In the genomic region with DNA sequence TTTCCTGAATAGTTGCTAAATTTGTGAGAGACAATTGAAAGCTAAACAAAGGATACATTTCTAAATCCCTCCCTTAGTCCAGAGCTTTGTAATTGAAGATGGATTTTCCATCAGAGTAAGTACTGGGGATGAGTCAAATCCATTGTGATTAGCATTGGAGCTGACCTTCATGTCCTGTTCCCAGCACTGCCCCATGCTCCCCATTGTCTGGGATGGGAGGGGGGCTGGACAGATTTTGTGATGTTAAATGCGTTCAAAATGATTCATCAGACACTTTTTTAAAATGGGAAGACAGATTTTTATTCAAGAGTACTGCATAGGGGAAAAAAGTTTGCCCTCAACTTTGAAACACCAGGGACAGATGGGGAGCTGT, we compare ENCODE assay signal across 11 mouse cellular contexts. TPM values are rescaled to one million over a fixed set of nuclear protein-coding genes. Genes with fewer than 3 reads are reported as not detected.
A peak's percentile ranks its signal among the peaks of the same experiment; 100 is the strongest.
DNase-seq lines count a peak whose midpoint lies in the region; ATAC-seq and TF ChIP-seq lines count a peak whose summit lies in the region.
"Had no signal": no experiment of that assay in that cellular context is flagged by ENCODE, and none has a peak within 500 bp of the region (broad histone marks: within the 10 kb centered on the region; RNA-seq: fewer than 3 reads in every experiment).

No protein-coding gene starts in this region.

- 43% methylated on average over 1 of the region's 1 CpGs for WGBS in heart, embryonic 16.5 days
- WGBS in embryonic facial prominence, embryonic 14.5 days, result 54% methylated on average over 1 of the region's 1 CpGs

- H3K4me3 ChIP-seq in heart, embryonic 16.5 days (ENCODE audit: low read length), result no peak overlapping the region
- peak overlapping the region; percentile 33; the same call in 1 of the 2 replicates for H3K4me3 ChIP-seq in E14TG2a.4 (replicated peaks; ENCODE audit: low read length)
- no peak overlapping the region for H3K4me3 ChIP-seq in embryonic facial prominence, embryonic 14.5 days (ENCODE audit: low read depth, low read length)

- H3K4me1 ChIP-seq in heart, embryonic 16.5 days (ENCODE audit: control insufficient read depth, insufficient read depth, low read length), result peaks cover 48% of the 10 kb centered on the region
- H3K4me1 ChIP-seq in E14TG2a.4 (replicated peaks; ENCODE audit: low read depth, low read length), result peaks cover 91% of the 10 kb centered on the region
- H3K4me1 ChIP-seq in embryonic facial prominence, embryonic 14.5 days (ENCODE audit: control insufficient read depth, insufficient read depth, low read length), result peaks cover 67% of the 10 kb centered on the region

- DNase-seq in embryo, embryonic 9.5 days (ENCODE audit: extremely low spot score), result peak; percentile 20
- no peak for DNase-seq in embryo, embryonic 10 days (ENCODE audit: low spot score)
- DNase-seq in heart, postnatal 4 days, result no peak
- peak; percentile 45 for DNase-seq in embryonic facial prominence, embryonic 14.5 days (ENCODE audit: low spot score)
- no peak for DNase-seq in kidney, postnatal 36 days
- no peak for DNase-seq in layer of hippocampus, adult 18-20 months (ENCODE audit: low spot score in 2 of 2)
- DNase-seq: cerebellum, adult 11-12 months; liver had no signal

- peak overlapping the region; percentile 23 for H3K4me2 ChIP-seq in heart, embryonic 16.5 days (ENCODE audit: low read depth, low read length)
- H3K4me2 ChIP-seq in embryonic facial prominence, embryonic 14.5 days (ENCODE audit: low read depth, low read length), result no peak overlapping the region

- H3K27ac ChIP-seq in heart, embryonic 16.5 days (ENCODE audit: low read length), result peak overlapping the region; percentile 87
- peak overlapping the region; percentile 98; the same call in 1 of the 2 replicates for H3K27ac ChIP-seq in embryonic facial prominence, embryonic 14.5 days (replicated peaks; ENCODE audit: low read depth, low read length)

- no peaks in the 10 kb centered on the region for H3K36me3 ChIP-seq in heart, embryonic 16.5 days (ENCODE audit: control insufficient read depth, insufficient read depth)
- no peaks in the 10 kb centered on the region for H3K36me3 ChIP-seq in E14TG2a.4 (ENCODE audit: insufficient read depth, low read length)
- H3K36me3 ChIP-seq in embryonic facial prominence, embryonic 14.5 days (ENCODE audit: control insufficient read depth, insufficient read depth, low read length), result no peaks in the 10 kb centered on the region

- H3K27me3 ChIP-seq in heart, embryonic 16.5 days (ENCODE audit: control insufficient read depth, insufficient read depth, low read length), result no peaks in the 10 kb centered on the region
- no peaks in the 10 kb centered on the region for H3K27me3 ChIP-seq in E14TG2a.4 (ENCODE audit: insufficient read depth, low read length)
- H3K27me3 ChIP-seq in embryonic facial prominence, embryonic 14.5 days (replicated peaks; ENCODE audit: control insufficient read depth, insufficient read depth, low read length), result no peaks in the 10 kb centered on the region

- no peaks in the 10 kb centered on the region for H3K9me3 ChIP-seq in heart, embryonic 16.5 days (replicated peaks; ENCODE audit: control insufficient read depth, low read length)
- H3K9me3 ChIP-seq in E14TG2a.4 (ENCODE audit: low read length), result no peaks in the 10 kb centered on the region
- H3K9me3 ChIP-seq in embryonic facial prominence, embryonic 14.5 days (ENCODE audit: control insufficient read depth, low read length), result no peaks in the 10 kb centered on the region

- H3K9ac ChIP-seq in heart, embryonic 16.5 days (ENCODE audit: low read length), result peak overlapping the region; percentile 62; the same call in 1 of the 2 replicates
- H3K9ac ChIP-seq in embryonic facial prominence, embryonic 14.5 days (ENCODE audit: low read depth, low read length), result no peak overlapping the region

- no peak for TF ChIP-seq CTCF in E14TG2a.4 (conservative IDR thresholded peaks at IDR 0.05; ENCODE audit: low read length)

- ATAC-seq in heart, embryonic 16.5 days (replicated peaks; ENCODE audit: extremely low read depth, insufficient read depth, low FRiP score), result no peak
- no peak for ATAC-seq in embryonic facial prominence, embryonic 14.5 days (ENCODE audit: low read depth)

RNA-seq across cellular contexts. Expression of gene Ddc, which starts 16.2 kb away (rescaled TPM):
- polyA plus RNA-seq in heart, embryonic 16.5 days (2015; fragmentation: Nextera tagmentation; extraction: Ambion mirVana), result 112 TPM in 2 replicates
- total RNA-seq in heart, postnatal 4 days (2021), result 10 to 100 TPM; 44.6 to 51.4 TPM
- 32.5 and 48.4 TPM in 2 replicates for polyA plus RNA-seq in embryonic facial prominence, embryonic 14.5 days (2014; fragmentation: Nextera tagmentation; extraction: Ambion mirVana)
- 1 to 10 TPM; 7.7 to 8.1 TPM for total RNA-seq in layer of hippocampus, adult 18-20 months (2021)
- total RNA-seq: common myeloid progenitor, adult 5-6 weeks had no signal

Comparison
In these comparisons a context has a peak if more than half of its experiments do, and no peak if none do; other contexts are left out.
1. DNase-seq: peak in embryo, embryonic 9.5 days (single experiment) and embryonic facial prominence, embryonic 14.5 days (single experiment); none in embryo, embryonic 10 days (single experiment), heart, postnatal 4 days (single experiment), kidney, postnatal 36 days (0 of 2) and layer of hippocampus, adult 18-20 months (0 of 2).
2. RNA of gene Ddc, which starts 16.2 kb away (total RNA-seq): 44.6 to 51.4 TPM in heart, postnatal 4 days; 7.7 to 8.1 TPM in layer of hippocampus, adult 18-20 months; every median in the first group is over 4 times any median in the second.